Mouse (Mus musculus): Measurements from ENCODE around the gene Cth.

GRCm38 (mm10) chr3:157880983-157881382, 43.9 kb downstream of the Cth start:
- TF ChIP-seq CTCF (IDR thresholded peaks at IDR 0.05; ENCODE audit: borderline replicate concordance, insufficient read depth, low read depth, low read length) (no peak), POLR2A (IDR thresholded peaks at IDR 0.05; ENCODE audit: borderline replicate concordance, insufficient read depth, low read length) (no peak)
